Mouse (Mus musculus) 3134 (cell line): ENCODE data around the gene Baz1a.
"Not testable (repeated sequence)": the region's sequence is repeated elsewhere in the genome, so short reads cannot be mapped to it uniquely, and the experiment has no call there.

Experiments
- DNase-seq: peaks from one replicate; pipeline ENCODE4 v3.0.0-alpha.2; 2011; ENCODE audit warnings: low spot score; ENCODE audit not compliant: insufficient read length; ENCODE audit errors: extremely low read depth

The Baz1a gene

GRCm38 (mm10) chr12:54982935-54983715, 31.0 kb downstream of the Baz1a start:
- DNase-seq: no peak

GRCm38 (mm10) chr12:54981962-54982361, 32.2 kb downstream of the Baz1a start:
- DNase-seq: no peak

- DNase-seq: no peak
Observed at GRCm38 (mm10) chr12:54980939-54981338, 33.2 kb downstream of the Baz1a start.

GRCm38 (mm10) chr12:54980532-54980931, 33.6 kb downstream of the Baz1a start:
- DNase-seq: no peak

GRCm38 (mm10) chr12:54969033-54969432, 45.1 kb downstream of the Baz1a start:
- DNase-seq: no peak

- no peak for DNase-seq
Observed at GRCm38 (mm10) chr12:54965532-54966160, 48.5 kb downstream of the Baz1a start.

GRCm38 (mm10) chr12:54959569-54959968, 54.6 kb downstream of the Baz1a start:
- no peak for DNase-seq

- no peak for DNase-seq
Observed at GRCm38 (mm10) chr12:54956974-54957373, 57.2 kb downstream of the Baz1a start.

GRCm38 (mm10) chr12:54956457-54956856, 57.7 kb downstream of the Baz1a start:
- DNase-seq: no peak

- no peak for DNase-seq
Observed at GRCm38 (mm10) chr12:54946116-54946515, 68.0 kb downstream of the Baz1a start.

- DNase-seq: not testable (repeated sequence)
Observed at GRCm38 (mm10) chr12:54942586-54943157, 71.5 kb downstream of the Baz1a start.

GRCm38 (mm10) chr12:54937581-54938343, 76.4 kb downstream of the Baz1a start:
- DNase-seq: not testable (repeated sequence)

GRCm38 (mm10) chr12:54910387-54910786, 103.8 kb downstream of the Baz1a start:
- no peak for DNase-seq

GRCm38 (mm10) chr12:54892559-54892958, 121.6 kb downstream of the Baz1a start:
- DNase-seq: not testable (repeated sequence)

GRCm38 (mm10) chr12:54890426-54890825, 123.7 kb downstream of the Baz1a start:
- DNase-seq: no peak

- no peak for DNase-seq
Observed at GRCm38 (mm10) chr12:54887580-54888127, 126.5 kb downstream of the Baz1a start.

GRCm38 (mm10) chr12:54879630-54880029, 134.5 kb downstream of the Baz1a start:
- DNase-seq: no peak

- no peak for DNase-seq
Observed at GRCm38 (mm10) chr12:54879211-54879610, 134.9 kb downstream of the Baz1a start.

GRCm38 (mm10) chr12:54877875-54878274, 136.3 kb downstream of the Baz1a start:
- no peak for DNase-seq

GRCm38 (mm10) chr12:54876879-54877278, 137.3 kb downstream of the Baz1a start:
- DNase-seq: no peak

GRCm38 (mm10) chr12:54874711-54875110, 139.4 kb downstream of the Baz1a start:
- DNase-seq: peak; percentile 67
